Mouse (Mus musculus): ENCODE data around the gene Nfasc. TPM values are rescaled to one million over a fixed set of nuclear protein-coding genes. Genes with fewer than 3 reads are reported as not detected.

Gene Nfasc
- 0.25 and 0.75 TPM in 2 replicates for polyA plus RNA-seq (2011; ENCODE audit: insufficient read depth, insufficient read length, low replicate concordance, missing spikeins)

DNA sequence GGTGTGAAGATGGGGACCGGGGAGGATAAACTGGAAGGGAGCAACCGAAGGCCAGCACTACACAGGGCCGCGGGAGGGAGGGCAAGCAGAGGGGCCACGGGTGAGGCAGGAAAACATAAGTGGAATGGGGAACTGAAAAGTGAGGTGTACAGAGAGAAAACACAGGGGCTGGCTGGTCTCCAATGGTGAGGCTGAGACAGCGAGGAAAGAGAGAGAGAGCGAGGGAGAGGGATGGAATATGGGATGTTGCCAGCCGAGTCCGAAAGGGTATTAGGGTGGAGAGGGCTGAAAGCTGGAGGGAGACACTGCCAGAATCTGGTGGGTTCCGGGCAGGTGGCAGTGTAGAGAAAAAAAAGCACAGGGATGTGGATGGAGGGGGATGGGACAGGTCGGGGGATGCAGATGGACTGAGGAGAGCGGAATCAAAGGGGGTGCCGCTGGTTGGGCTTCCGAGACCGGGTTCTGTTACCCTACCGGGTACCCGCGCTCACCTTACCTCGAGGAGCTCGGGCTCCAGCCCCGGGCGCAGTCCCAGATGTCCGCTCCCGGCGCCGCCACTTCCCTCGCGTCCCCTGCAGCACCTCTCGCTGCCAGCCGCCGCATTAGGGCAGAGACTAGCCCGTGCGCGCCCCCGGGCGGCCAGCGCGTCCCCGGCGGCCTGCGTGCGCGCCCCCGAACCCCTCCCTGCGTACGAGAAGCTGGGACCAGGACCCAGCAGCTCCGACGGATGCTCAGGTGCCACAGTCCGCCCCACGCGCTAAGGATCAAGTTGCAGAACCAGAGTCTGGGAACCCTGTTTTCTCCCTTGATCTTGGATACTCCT is at the start of gene Nfasc:
Gene Nfasc, minus strand, starts transcription at position 623 of the 823 bp plus-strand sequence.
- no peak within 1 kb of the TSS for H3K27ac ChIP-seq (ENCODE audit: control insufficient read depth, insufficient read depth, low read depth, low read length, poor library complexity)
- WGBS = 4% methylated on average over 51 of the region's 51 CpGs
- no peak within 1 kb of the TSS for H3K4me3 ChIP-seq (replicated peaks; ENCODE audit: control insufficient read depth, low read depth, low read length)
- H3K4me1 ChIP-seq (ENCODE audit: control insufficient read depth, insufficient read depth, low read length) = no peaks in the 10 kb centered on the region
- TF ChIP-seq CTCF (IDR thresholded peaks at IDR 0.05; ENCODE audit: control insufficient read depth, insufficient read depth, low read length) (no peak), POLR2A (IDR thresholded peaks at IDR 0.05; ENCODE audit: borderline replicate concordance, control insufficient read depth, low read depth, low read length) (no peak)

- TF ChIP-seq CTCF (IDR thresholded peaks at IDR 0.05; ENCODE audit: control insufficient read depth, insufficient read depth, low read length) (no peak), POLR2A (IDR thresholded peaks at IDR 0.05; ENCODE audit: borderline replicate concordance, control insufficient read depth, low read depth, low read length) (no peak)
- 82% methylated on average over 6 of the region's 6 CpGs for WGBS
Observed at GRCm38 (mm10) chr1:132791049-132791448, 49.5 kb upstream of the Nfasc start.

DNA sequence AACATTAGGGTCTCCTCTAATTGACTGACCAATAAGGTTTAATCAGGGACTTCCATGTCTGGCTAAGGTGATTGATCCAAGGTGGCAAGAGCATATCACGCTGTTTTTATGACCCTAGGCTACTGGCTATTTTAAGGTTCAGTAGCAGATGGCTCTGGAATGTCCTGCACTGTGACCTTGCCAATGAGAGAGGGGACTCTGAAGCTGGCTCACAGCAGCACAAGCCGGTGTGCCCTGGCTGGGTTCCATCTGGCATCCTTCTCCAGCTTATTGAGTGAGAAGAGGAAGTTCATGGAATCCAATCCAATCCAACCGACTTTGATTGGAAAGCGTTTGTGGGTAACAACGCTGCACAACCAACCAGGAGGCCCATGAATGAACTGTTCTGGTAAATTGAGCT is 45.3 kb upstream of the Nfasc start:
- TF ChIP-seq CTCF (IDR thresholded peaks at IDR 0.05; ENCODE audit: control insufficient read depth, insufficient read depth, low read length) (no peak), POLR2A (IDR thresholded peaks at IDR 0.05; ENCODE audit: borderline replicate concordance, control insufficient read depth, low read depth, low read length) (no peak)
- 65% methylated on average over 5 of the region's 5 CpGs for WGBS
- Histone ChIP-seq H3K27ac (ENCODE audit: control insufficient read depth, insufficient read depth, low read depth, low read length, poor library complexity) (no peak overlapping the region), H3K4me1 (ENCODE audit: control insufficient read depth, insufficient read depth, low read length) (no peaks in the 10 kb centered on the region), H3K4me3 (replicated peaks; ENCODE audit: control insufficient read depth, low read depth, low read length) (no peak overlapping the region)

More at GRCm38 (mm10) chr1:132791049-132791448, 49.5 kb upstream of the Nfasc start:
- no peak overlapping the region for H3K27ac ChIP-seq (ENCODE audit: control insufficient read depth, insufficient read depth, low read depth, low read length, poor library complexity)
- H3K4me1 ChIP-seq (ENCODE audit: control insufficient read depth, insufficient read depth, low read length) = peaks cover 2% of the 10 kb centered on the region; the same call in 1 of the 2 replicates
- H3K4me3 ChIP-seq (replicated peaks; ENCODE audit: control insufficient read depth, low read depth, low read length) = no peak overlapping the region

GRCm38 (mm10) chr1:132781607-132782445 is 40.2 kb upstream of the Nfasc start:
- H3K4me3 ChIP-seq (replicated peaks; ENCODE audit: control insufficient read depth, low read depth, low read length) = no peak overlapping the region
- TF ChIP-seq CTCF (IDR thresholded peaks at IDR 0.05; ENCODE audit: control insufficient read depth, insufficient read depth, low read length) (no peak), POLR2A (IDR thresholded peaks at IDR 0.05; ENCODE audit: borderline replicate concordance, control insufficient read depth, low read depth, low read length) (no peak)
- WGBS = 73% methylated on average over 13 of the region's 13 CpGs
- no peaks in the 10 kb centered on the region for H3K4me1 ChIP-seq (ENCODE audit: control insufficient read depth, insufficient read depth, low read length)
- H3K27ac ChIP-seq (ENCODE audit: control insufficient read depth, insufficient read depth, low read depth, low read length, poor library complexity) = no peak overlapping the region

- H3K27ac ChIP-seq (ENCODE audit: control insufficient read depth, insufficient read depth, low read depth, low read length, poor library complexity) = no peak overlapping the region
- TF ChIP-seq POLR2A (IDR thresholded peaks at IDR 0.05; ENCODE audit: borderline replicate concordance, control insufficient read depth, low read depth, low read length) = no peak
- no peak for TF ChIP-seq CTCF (IDR thresholded peaks at IDR 0.05; ENCODE audit: control insufficient read depth, insufficient read depth, low read length)
- WGBS = 78% methylated on average over 5 of the region's 5 CpGs
- H3K4me3 ChIP-seq (replicated peaks; ENCODE audit: control insufficient read depth, low read depth, low read length) = no peak overlapping the region
- no peaks in the 10 kb centered on the region for H3K4me1 ChIP-seq (ENCODE audit: control insufficient read depth, insufficient read depth, low read length)
Observed at GRCm38 (mm10) chr1:132780961-132781360, 39.4 kb upstream of the Nfasc start.

DNA sequence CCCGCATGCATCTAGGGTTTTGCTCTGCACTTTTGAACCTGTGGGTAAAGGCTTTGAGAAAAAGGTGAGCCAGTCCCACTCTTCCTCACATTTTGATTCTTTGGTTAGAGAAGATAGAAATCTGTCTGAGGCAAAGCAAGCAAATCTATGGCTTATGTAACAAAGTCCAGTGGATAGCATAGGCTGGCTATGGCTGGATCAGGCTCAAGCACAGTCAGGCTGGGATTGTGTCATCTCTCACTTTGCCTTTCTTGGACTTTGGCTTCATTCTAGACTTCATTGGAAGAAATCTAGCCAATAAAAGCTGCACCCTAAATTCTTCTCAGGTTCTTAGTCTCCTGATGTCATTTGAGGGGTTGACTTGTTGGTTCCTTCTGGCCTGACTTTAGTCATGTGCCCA is 38.7 kb upstream of the Nfasc start:
- WGBS = 83% methylated on average over 1 of the region's 1 CpGs
- H3K27ac ChIP-seq (ENCODE audit: control insufficient read depth, insufficient read depth, low read depth, low read length, poor library complexity) = no peak overlapping the region
- H3K4me3 ChIP-seq (replicated peaks; ENCODE audit: control insufficient read depth, low read depth, low read length) = no peak overlapping the region
- no peaks in the 10 kb centered on the region for H3K4me1 ChIP-seq (ENCODE audit: control insufficient read depth, insufficient read depth, low read length)
- TF ChIP-seq POLR2A (IDR thresholded peaks at IDR 0.05; ENCODE audit: borderline replicate concordance, control insufficient read depth, low read depth, low read length) = no peak
- no peak for TF ChIP-seq CTCF (IDR thresholded peaks at IDR 0.05; ENCODE audit: control insufficient read depth, insufficient read depth, low read length)

GRCm38 (mm10) chr1:132774959-132775358 is 33.4 kb upstream of the Nfasc start:
- Histone ChIP-seq H3K27ac (ENCODE audit: control insufficient read depth, insufficient read depth, low read depth, low read length, poor library complexity) (no peak overlapping the region), H3K4me1 (ENCODE audit: control insufficient read depth, insufficient read depth, low read length) (no peaks in the 10 kb centered on the region; the same call in 1 of the 2 replicates), H3K4me3 (replicated peaks; ENCODE audit: control insufficient read depth, low read depth, low read length) (no peak overlapping the region)
- TF ChIP-seq POLR2A (IDR thresholded peaks at IDR 0.05; ENCODE audit: borderline replicate concordance, control insufficient read depth, low read depth, low read length) (no peak), CTCF (IDR thresholded peaks at IDR 0.05; ENCODE audit: control insufficient read depth, insufficient read depth, low read length) (no peak)
- WGBS = 71% methylated on average over 6 of the region's 6 CpGs

- TF ChIP-seq CTCF (IDR thresholded peaks at IDR 0.05; ENCODE audit: control insufficient read depth, insufficient read depth, low read length) = peak; percentile 75
- TF ChIP-seq POLR2A (IDR thresholded peaks at IDR 0.05; ENCODE audit: borderline replicate concordance, control insufficient read depth, low read depth, low read length) = no peak
- H3K4me3 ChIP-seq (replicated peaks; ENCODE audit: control insufficient read depth, low read depth, low read length) = no peak overlapping the region
- no peak overlapping the region for H3K27ac ChIP-seq (ENCODE audit: control insufficient read depth, insufficient read depth, low read depth, low read length, poor library complexity)
- H3K4me1 ChIP-seq (ENCODE audit: control insufficient read depth, insufficient read depth, low read length) = peaks cover 4% of the 10 kb centered on the region
- WGBS = 25% methylated on average over 5 of the region's 5 CpGs
Observed at GRCm38 (mm10) chr1:132771377-132771776, 29.8 kb upstream of the Nfasc start.
